ENCODE assay signal across 8 mouse cellular contexts in the genomic region with DNA sequence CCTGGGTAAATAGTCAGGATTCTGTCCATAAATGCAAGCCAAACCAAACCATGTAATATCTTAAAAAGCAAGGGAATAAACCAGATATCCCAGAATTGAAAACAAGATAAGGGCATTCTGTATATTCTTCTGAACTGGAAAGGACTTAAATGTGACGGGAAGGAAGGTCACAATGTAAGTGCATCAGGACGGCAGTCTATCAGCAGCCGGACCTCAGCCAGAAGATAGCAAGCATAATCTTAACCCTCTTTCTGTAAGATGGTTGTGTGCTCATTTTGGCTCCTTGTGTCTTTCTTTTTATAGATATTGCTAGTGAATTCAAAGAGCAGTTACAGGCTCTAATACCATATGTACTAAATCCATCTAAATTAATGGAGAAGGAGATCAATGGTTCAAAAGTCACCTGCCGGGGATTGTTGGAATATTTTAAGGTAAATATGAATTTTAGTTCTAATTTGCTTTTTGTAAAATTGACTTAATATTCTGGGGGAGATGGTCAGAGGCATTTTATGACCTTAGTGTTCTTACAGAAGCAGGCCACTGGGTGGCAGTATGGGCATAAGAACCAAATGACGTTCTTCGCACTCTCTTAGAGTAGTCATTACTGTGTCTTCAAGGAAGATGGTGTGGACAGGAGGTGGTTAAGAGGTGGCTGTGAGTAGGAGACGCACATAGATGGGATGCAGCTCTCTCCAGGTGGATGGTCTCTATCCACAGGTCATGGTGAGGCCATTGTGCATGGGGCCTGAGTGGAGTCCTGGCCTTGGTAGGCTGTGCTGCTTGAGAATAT. TPM values are rescaled to one million over a fixed set of nuclear protein-coding genes. Genes with fewer than 3 reads are reported as not detected.
DNase-seq lines count a peak whose midpoint lies in the region; ATAC-seq lines count a peak whose summit lies in the region.
"Had no signal": no experiment of that assay in that cellular context is flagged by ENCODE, and none has a peak within 500 bp of the region (broad histone marks: within the 10 kb centered on the region; RNA-seq: fewer than 3 reads in every experiment).

No protein-coding gene starts in this region.

- H3K27ac ChIP-seq in forebrain, embryonic 13.5 days: no peak overlapping the region
- no peak overlapping the region for H3K27ac ChIP-seq in hindbrain, embryonic 14.5 days
- H3K27ac ChIP-seq: macrophage had no signal

- 54% methylated on average over 7 of the region's 7 CpGs for WGBS in forebrain, embryonic 13.5 days
- WGBS in hindbrain, embryonic 14.5 days: 55% methylated on average over 7 of the region's 7 CpGs

- peaks cover 40% of the 10 kb centered on the region for H3K36me3 ChIP-seq in forebrain, embryonic 13.5 days (ENCODE audit: poor library complexity, severe bottlenecking)
- peaks cover 72% of the 10 kb centered on the region for H3K36me3 ChIP-seq in hindbrain, embryonic 14.5 days (replicated peaks; ENCODE audit: control insufficient read depth, insufficient read depth)

- ATAC-seq in forebrain, embryonic 13.5 days: peak; percentile 77
- peak; percentile 70; the same call in 1 of the 2 replicates for ATAC-seq in hindbrain, embryonic 14.5 days (ENCODE audit: low FRiP score)

- no peaks in the 10 kb centered on the region for H3K27me3 ChIP-seq in forebrain, embryonic 13.5 days
- no peaks in the 10 kb centered on the region for H3K27me3 ChIP-seq in hindbrain, embryonic 14.5 days (ENCODE audit: control insufficient read depth, insufficient read depth, low read length)

- no peaks in the 10 kb centered on the region; the same call in 1 of the 2 replicates for H3K4me1 ChIP-seq in forebrain, embryonic 13.5 days
- no peaks in the 10 kb centered on the region for H3K4me1 ChIP-seq in hindbrain, embryonic 14.5 days (replicated peaks; ENCODE audit: control insufficient read depth, insufficient read depth, low read length)

- no peak overlapping the region for H3K9ac ChIP-seq in forebrain, embryonic 13.5 days
- no peak overlapping the region for H3K9ac ChIP-seq in hindbrain, embryonic 14.5 days

- H3K4me3 ChIP-seq in forebrain, embryonic 13.5 days: no peak overlapping the region
- H3K4me3 ChIP-seq in hindbrain, embryonic 14.5 days (replicated peaks; ENCODE audit: low read length): no peak overlapping the region

- peak; percentile 36 for DNase-seq in MN1 (ENCODE audit: low spot score)
- DNase-seq in c-Kit-negative CD71-positive TER-119-positive erythroid progenitor cells, embryonic 14.5 days (ENCODE audit: low read depth, low spot score): peak; percentile 43
- peak; percentile 84 for DNase-seq in hindbrain, embryonic 14.5 days (ENCODE audit: low spot score)
- peak; percentile 40 to 61 for DNase-seq in layer of hippocampus, postnatal 36 days
- peak; percentile 69 for DNase-seq in lung, postnatal 36 days
- DNase-seq in right cerebral cortex, postnatal 10 days (ENCODE audit: low spot score in 2 of 2): peak; percentile 48 to 71

- no peak overlapping the region for H3K4me2 ChIP-seq in forebrain, embryonic 13.5 days
- no peak overlapping the region for H3K4me2 ChIP-seq in hindbrain, embryonic 14.5 days (replicated peaks)

- no peaks in the 10 kb centered on the region for H3K9me3 ChIP-seq in forebrain, embryonic 13.5 days (replicated peaks)
- H3K9me3 ChIP-seq in hindbrain, embryonic 14.5 days (ENCODE audit: control insufficient read depth, low read length): no peaks in the 10 kb centered on the region

RNA-seq across cellular contexts. Expression of a gene that starts 28.4 kb away (rescaled TPM):
- 5.8 and 6.6 TPM in 2 replicates for polyA plus RNA-seq in forebrain, embryonic 13.5 days (2015; fragmentation: Nextera tagmentation; extraction: Ambion mirVana)
- 5.3 and 5.6 TPM in 2 replicates for polyA plus RNA-seq in hindbrain, embryonic 14.5 days (2014; fragmentation: Nextera tagmentation; extraction: Ambion mirVana)
- 10 to 100 TPM; 28.3 to 28.8 TPM for total RNA-seq in layer of hippocampus, postnatal 36 days (2021)

RNA-seq across cellular contexts. Expression of a gene that starts 35.0 kb away (rescaled TPM):
- 6.8 and 8.3 TPM in 2 replicates for polyA plus RNA-seq in forebrain, embryonic 13.5 days (2015; fragmentation: Nextera tagmentation; extraction: Ambion mirVana)
- 7.0 TPM in 2 replicates for polyA plus RNA-seq in hindbrain, embryonic 14.5 days (2014; fragmentation: Nextera tagmentation; extraction: Ambion mirVana)
- 10 to 100 TPM; 21.1 to 23.3 TPM for total RNA-seq in layer of hippocampus, postnatal 36 days (2021)

RNA-seq across cellular contexts. Expression of a gene that starts 45.8 kb away (rescaled TPM):
- polyA plus RNA-seq in forebrain, embryonic 13.5 days (2015; fragmentation: Nextera tagmentation; extraction: Ambion mirVana): 395 and 428 TPM in 2 replicates
- polyA plus RNA-seq in hindbrain, embryonic 14.5 days (2014; fragmentation: Nextera tagmentation; extraction: Ambion mirVana): 549 and 625 TPM in 2 replicates
- total RNA-seq in layer of hippocampus, postnatal 36 days (2021): 100 to 1,000 TPM; 737 to 795 TPM
